8 mouse cellular contexts compared by ENCODE assay signal in genomic region chr2:180217587-180217986, GRCm38 (mm10). TPM values are rescaled to one million over a fixed set of nuclear protein-coding genes. Genes with fewer than 3 reads are reported as not detected.
DNase-seq lines count a peak whose midpoint lies in the region; ATAC-seq lines count a peak whose summit lies in the region.

No protein-coding gene starts in this region.

- peaks cover 2% of the 10 kb centered on the region; the same call in 1 of the 2 replicates for H3K36me3 ChIP-seq in heart, embryonic 12.5 days

- no peaks in the 10 kb centered on the region for H3K9me3 ChIP-seq in heart, embryonic 12.5 days (replicated peaks)

- H3K4me3 ChIP-seq in heart, embryonic 12.5 days = no peak overlapping the region

- no peak overlapping the region for H3K9ac ChIP-seq in heart, embryonic 12.5 days

- 79% methylated on average over 8 of the region's 8 CpGs for WGBS in heart, embryonic 12.5 days

- DNase-seq in heart, adult 11 months = peak; percentile 99
- DNase-seq in 3134 (ENCODE audit: extremely low read depth, insufficient read length, low spot score) = peak; percentile 90
- peak; percentile 55 for DNase-seq in cerebellum, adult 9-11 months
- peak; percentile 74 to 82 for DNase-seq in heart, postnatal 14 days
- DNase-seq in lung, postnatal 25 days (ENCODE audit: low spot score) = peak; percentile 88
- no peak for DNase-seq in spleen, adult 18-20 months
- no peak for DNase-seq in thymus, postnatal 25 days

- no peak for ATAC-seq in heart, embryonic 12.5 days (ENCODE audit: insufficient number of reproducible peaks, low FRiP score)

- no peak overlapping the region for H3K4me2 ChIP-seq in heart, embryonic 12.5 days

- H3K27ac ChIP-seq in heart, embryonic 12.5 days (ENCODE audit: poor library complexity, severe bottlenecking) = no peak overlapping the region

- peaks cover 75% of the 10 kb centered on the region for H3K4me1 ChIP-seq in heart, embryonic 12.5 days (replicated peaks)

- no peaks in the 10 kb centered on the region for H3K27me3 ChIP-seq in heart, embryonic 12.5 days (replicated peaks)

- intact Hi-C loops in heart, postnatal 14 days (cut with DNase I) = no loop called here

RNA-seq across cellular contexts. Expression of gene Lama5, which starts 8.1 kb away (rescaled TPM):
- 31.7 and 38.1 TPM in 2 replicates for polyA plus RNA-seq in heart, embryonic 12.5 days (2016; fragmentation: Nextera tagmentation; extraction: Ambion mirVana)
- total RNA-seq in heart, postnatal 14 days (2021) = 10 to 100 TPM; 43.1 to 63.7 TPM

RNA-seq across cellular contexts. Expression of gene Rps21, which starts 39.6 kb away (rescaled TPM):
- polyA plus RNA-seq in heart, embryonic 12.5 days (2016; fragmentation: Nextera tagmentation; extraction: Ambion mirVana) = 336 and 349 TPM in 2 replicates
- total RNA-seq in heart, postnatal 14 days (2021) = 100 to 1,000 TPM; 460 to 507 TPM

RNA-seq across cellular contexts. Expression of gene Adrm1, which starts 46.3 kb away (rescaled TPM):
- 150 and 154 TPM in 2 replicates for polyA plus RNA-seq in heart, embryonic 12.5 days (2016; fragmentation: Nextera tagmentation; extraction: Ambion mirVana)
- total RNA-seq in heart, postnatal 14 days (2021) = 10 to 100 TPM; 87.1 to 95.9 TPM

RNA-seq across cellular contexts. Expression of gene Cables2, which starts 55.7 kb away (rescaled TPM):
- polyA plus RNA-seq in heart, embryonic 12.5 days (2016; fragmentation: Nextera tagmentation; extraction: Ambion mirVana) = 15.8 and 16.2 TPM in 2 replicates
- total RNA-seq in heart, postnatal 14 days (2021) = 10 to 100 TPM; 14.3 to 14.6 TPM

Comparison
In these comparisons a context has a peak if more than half of its experiments do, and no peak if none do; other contexts are left out.
1. DNase-seq: peak in heart, adult 11 months (single experiment), 3134 (single experiment), cerebellum, adult 9-11 months (single experiment), heart, postnatal 14 days (2 of 2) and lung, postnatal 25 days (single experiment); none in spleen, adult 18-20 months (0 of 2) and thymus, postnatal 25 days (single experiment).